ENCODE assay signal across 11 mouse cellular contexts in genomic region chr16:63014453-63014852, GRCm38 (mm10).
DNase-seq lines count a peak whose midpoint lies in the region; ATAC-seq and TF ChIP-seq lines count a peak whose summit lies in the region.
"Had no signal": no experiment of that assay in that cellular context is flagged by ENCODE, and none has a peak within 500 bp of the region (broad histone marks: within the 10 kb centered on the region; RNA-seq: fewer than 3 reads in every experiment).

No protein-coding gene starts in this region.

- no peak overlapping the region for H3K4me3 ChIP-seq in heart, postnatal 0 days (ENCODE audit: low read depth, low read length)
- H3K4me3 ChIP-seq in heart, embryonic 10.5 days = no peak overlapping the region
- no peak overlapping the region for H3K4me3 ChIP-seq in lung, adult 2 months (replicated peaks; ENCODE audit: extremely low read depth, low read depth, low read length)
- H3K4me3 ChIP-seq: liver, embryonic 13.5 days had no signal

- H3K36me3 ChIP-seq in heart, postnatal 0 days (replicated peaks; ENCODE audit: control insufficient read depth, insufficient read depth, low read length) = no peaks in the 10 kb centered on the region
- no peaks in the 10 kb centered on the region for H3K36me3 ChIP-seq in heart, embryonic 10.5 days
- H3K36me3 ChIP-seq: liver, embryonic 13.5 days had no signal

- no peaks in the 10 kb centered on the region for H3K9me3 ChIP-seq in heart, postnatal 0 days (replicated peaks; ENCODE audit: control insufficient read depth, low read length)
- H3K9me3 ChIP-seq in heart, embryonic 10.5 days = no peaks in the 10 kb centered on the region
- H3K9me3 ChIP-seq: liver, embryonic 13.5 days had no signal

- peak; percentile 61 for TF ChIP-seq CTCF in heart, postnatal 0 days (IDR thresholded peaks at IDR 0.05; ENCODE audit: low read depth)
- TF ChIP-seq CTCF in lung, adult 2 months (IDR thresholded peaks at IDR 0.05; ENCODE audit: insufficient read depth, low read length) = no peak

- peak; percentile 22 for DNase-seq in heart, postnatal 0 days (ENCODE audit: low spot score)
- DNase-seq in heart, embryonic 10.5 days (ENCODE audit: low spot score) = no peak
- peak; percentile 21 for DNase-seq in lung, postnatal 10 days
- DNase-seq in lung, adult 2 months = no peak
- DNase-seq in cerebellum, adult 11-12 months = peak; percentile 10
- peak; percentile 52 for DNase-seq in retina, postnatal 1 day
- no peak for DNase-seq in gastrocnemius, postnatal 4 days (ENCODE audit: low spot score in 2 of 2)
- DNase-seq: gastrocnemius, postnatal 25 days; liver, embryonic 13.5 days had no signal

- H3K4me2 ChIP-seq in heart, postnatal 0 days (ENCODE audit: low read depth, low read length) = no peak overlapping the region
- H3K4me2 ChIP-seq: liver, embryonic 13.5 days had no signal

- 29% methylated on average over 7 of the region's 7 CpGs for WGBS in heart, postnatal 0 days
- WGBS in heart, embryonic 10.5 days = 36% methylated on average over 7 of the region's 7 CpGs
- 29% methylated on average over 7 of the region's 7 CpGs for WGBS in lung, adult 2 months

- no peak for TF ChIP-seq EP300 in heart, postnatal 0 days (IDR thresholded peaks at IDR 0.05; ENCODE audit: low read depth)

- TF ChIP-seq POLR2A in lung, adult 2 months (IDR thresholded peaks at IDR 0.05; ENCODE audit: borderline replicate concordance, extremely low read depth, low read depth, low read length) = no peak

- H3K9ac ChIP-seq in heart, postnatal 0 days (replicated peaks; ENCODE audit: low read depth, low read length) = no peak overlapping the region
- H3K9ac ChIP-seq: liver, embryonic 13.5 days had no signal

- ATAC-seq in heart, postnatal 0 days (ENCODE audit: insufficient read depth, low read depth) = no peak
- ATAC-seq in erythroblast, adult 5-6 weeks (replicated peaks; ENCODE audit: low FRiP score, poor library complexity, severe bottlenecking) = no peak
- ATAC-seq: intestine, embryonic 16.5 days had no signal

- H3K27ac ChIP-seq in heart, postnatal 0 days (ENCODE audit: low read depth) = no peak overlapping the region
- H3K27ac ChIP-seq in heart, embryonic 10.5 days = no peak overlapping the region
- H3K27ac ChIP-seq: liver, embryonic 13.5 days had no signal

- H3K4me1 ChIP-seq in heart, postnatal 0 days (ENCODE audit: control insufficient read depth, insufficient read depth) = no peaks in the 10 kb centered on the region
- no peaks in the 10 kb centered on the region for H3K4me1 ChIP-seq in heart, embryonic 10.5 days
- no peaks in the 10 kb centered on the region for H3K4me1 ChIP-seq in lung, adult 2 months (ENCODE audit: control insufficient read depth, insufficient read depth, low read length)
- H3K4me1 ChIP-seq: liver, embryonic 13.5 days had no signal

- H3K27me3 ChIP-seq in heart, postnatal 0 days (ENCODE audit: control insufficient read depth, insufficient read depth, low read length) = no peaks in the 10 kb centered on the region
- H3K27me3 ChIP-seq in heart, embryonic 10.5 days (ENCODE audit: insufficient read depth, poor library complexity, severe bottlenecking) = no peaks in the 10 kb centered on the region
- H3K27me3 ChIP-seq: liver, embryonic 13.5 days had no signal

Comparison
In these comparisons a context has a peak if more than half of its experiments do, and no peak if none do; other contexts are left out.
1. DNase-seq: peak in heart, postnatal 0 days (single experiment), lung, postnatal 10 days (single experiment), cerebellum, adult 11-12 months (single experiment) and retina, postnatal 1 day (single experiment); none in heart, embryonic 10.5 days (single experiment), lung, adult 2 months (single experiment) and gastrocnemius, postnatal 4 days (0 of 2).